18 mouse cellular contexts compared by ENCODE assay signal in the genomic region with DNA sequence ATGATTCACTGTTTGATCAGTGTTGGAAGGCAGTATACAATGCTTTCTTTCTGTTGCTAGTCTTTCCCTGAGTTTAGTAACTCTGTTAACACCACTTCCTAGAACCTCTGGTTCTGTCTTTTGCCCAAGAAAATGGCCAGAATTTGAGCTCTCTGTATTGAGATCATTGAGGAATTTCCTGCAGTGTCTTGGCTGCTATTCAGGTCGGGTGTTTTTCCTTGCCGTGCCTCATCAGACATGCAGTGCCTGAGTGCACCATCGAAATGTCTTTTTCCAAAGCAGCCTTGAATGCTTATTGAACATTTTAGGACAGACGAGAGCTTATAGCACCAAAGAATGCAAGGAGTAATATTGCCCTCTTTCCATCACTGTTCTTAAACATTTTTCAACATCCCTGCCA.
DNase-seq lines count a peak whose midpoint lies in the region; ATAC-seq and TF ChIP-seq lines count a peak whose summit lies in the region.
"Had no signal": no experiment of that assay in that cellular context is flagged by ENCODE, and none has a peak within 500 bp of the region (broad histone marks: within the 10 kb centered on the region; RNA-seq: fewer than 3 reads in every experiment).

No protein-coding gene starts in this region.

- no peaks in the 10 kb centered on the region for H3K79me2 ChIP-seq in heart, adult 2 months (replicated peaks; ENCODE audit: control insufficient read depth, insufficient read depth, low read length)

- ATAC-seq in hindbrain, embryonic 16.5 days: peak; percentile 45; the same call in 1 of the 2 replicates
- ATAC-seq in hindbrain, embryonic 11.5 days (ENCODE audit: low FRiP score): no peak
- no peak for ATAC-seq in neural tube, embryonic 15.5 days (ENCODE audit: low FRiP score)
- ATAC-seq in intestine, embryonic 16.5 days: no peak
- no peak for ATAC-seq in megakaryocyte-erythroid progenitor cell, adult 5-6 weeks (replicated peaks; ENCODE audit: low FRiP score, low TSS enrichment, poor library complexity, severe bottlenecking)
- ATAC-seq: forebrain, postnatal 0 days had no signal

- no peak overlapping the region for H3K9ac ChIP-seq in hindbrain, embryonic 16.5 days (ENCODE audit: low read depth, low read length)
- H3K9ac ChIP-seq in hindbrain, embryonic 11.5 days (ENCODE audit: low read depth, low read length): no peak overlapping the region
- no peak overlapping the region for H3K9ac ChIP-seq in neural tube, embryonic 15.5 days (replicated peaks)
- no peak overlapping the region for H3K9ac ChIP-seq in intestine, embryonic 16.5 days (ENCODE audit: low read depth, low read length)
- no peak overlapping the region for H3K9ac ChIP-seq in heart, adult 2 months (ENCODE audit: low read depth, low read length)
- H3K9ac ChIP-seq: forebrain, postnatal 0 days; lung, embryonic 15.5 days had no signal

- no peaks in the 10 kb centered on the region for H3K4me1 ChIP-seq in hindbrain, embryonic 16.5 days (ENCODE audit: control insufficient read depth, insufficient read depth, low read depth, low read length)
- no peaks in the 10 kb centered on the region for H3K4me1 ChIP-seq in hindbrain, embryonic 11.5 days (replicated peaks; ENCODE audit: control insufficient read depth, insufficient read depth, low read length)
- no peaks in the 10 kb centered on the region for H3K4me1 ChIP-seq in neural tube, embryonic 15.5 days
- no peaks in the 10 kb centered on the region for H3K4me1 ChIP-seq in intestine, embryonic 16.5 days (ENCODE audit: control insufficient read depth, insufficient read depth, low read length)
- H3K4me1 ChIP-seq in heart, adult 2 months (ENCODE audit: control insufficient read depth, insufficient read depth, low read length): no peaks in the 10 kb centered on the region
- H3K4me1 ChIP-seq: lung, embryonic 15.5 days had no signal

- no peaks in the 10 kb centered on the region for H3K27me3 ChIP-seq in hindbrain, embryonic 16.5 days (replicated peaks; ENCODE audit: control insufficient read depth, insufficient read depth, low read length)
- no peaks in the 10 kb centered on the region for H3K27me3 ChIP-seq in hindbrain, embryonic 11.5 days (ENCODE audit: control insufficient read depth, insufficient read depth, low read length)
- no peaks in the 10 kb centered on the region for H3K27me3 ChIP-seq in neural tube, embryonic 15.5 days (replicated peaks)
- no peaks in the 10 kb centered on the region for H3K27me3 ChIP-seq in intestine, embryonic 16.5 days (replicated peaks; ENCODE audit: control insufficient read depth, insufficient read depth, low read length)
- no peaks in the 10 kb centered on the region for H3K27me3 ChIP-seq in heart, adult 2 months (ENCODE audit: control insufficient read depth, insufficient read depth, low read length)
- H3K27me3 ChIP-seq: lung, embryonic 15.5 days; megakaryocyte, embryonic 14.5 days had no signal

- H3K27ac ChIP-seq in hindbrain, embryonic 16.5 days (ENCODE audit: low read depth, low read length): no peak overlapping the region
- H3K27ac ChIP-seq in hindbrain, embryonic 11.5 days (ENCODE audit: low read depth, low read length): no peak overlapping the region
- peak overlapping the region; percentile 43 for H3K27ac ChIP-seq in neural tube, embryonic 15.5 days (replicated peaks)
- no peak overlapping the region for H3K27ac ChIP-seq in intestine, embryonic 16.5 days (ENCODE audit: low read length)
- H3K27ac ChIP-seq in heart, adult 2 months: no peak overlapping the region
- H3K27ac ChIP-seq: lung, embryonic 15.5 days had no signal

- intact Hi-C loops in heart, adult 2 months (cut with DNase I): no loop called here

- H3K4me2 ChIP-seq in hindbrain, embryonic 16.5 days (ENCODE audit: low read length): no peak overlapping the region
- no peak overlapping the region for H3K4me2 ChIP-seq in hindbrain, embryonic 11.5 days (replicated peaks; ENCODE audit: low read depth, low read length)
- H3K4me2 ChIP-seq in neural tube, embryonic 15.5 days: no peak overlapping the region
- no peak overlapping the region for H3K4me2 ChIP-seq in intestine, embryonic 16.5 days (ENCODE audit: low read depth, low read length)
- H3K4me2 ChIP-seq: heart, embryonic 11.5 days; lung, embryonic 15.5 days had no signal

- no peak for TF ChIP-seq POLR2A in heart, adult 2 months (IDR thresholded peaks at IDR 0.05; ENCODE audit: insufficient read depth, low read depth, low read length)

- no peak overlapping the region for H3K4me3 ChIP-seq in hindbrain, embryonic 16.5 days (ENCODE audit: low read length)
- H3K4me3 ChIP-seq in hindbrain, embryonic 11.5 days (ENCODE audit: low read depth, low read length): no peak overlapping the region
- H3K4me3 ChIP-seq in neural tube, embryonic 15.5 days (replicated peaks): no peak overlapping the region
- no peak overlapping the region for H3K4me3 ChIP-seq in intestine, embryonic 16.5 days (ENCODE audit: low read length)
- H3K4me3 ChIP-seq in heart, adult 2 months: no peak overlapping the region
- H3K4me3 ChIP-seq: lung, embryonic 15.5 days; megakaryocyte, embryonic 14.5 days had no signal

- no peak for DNase-seq in hindbrain, embryonic 11.5 days (ENCODE audit: low spot score)
- DNase-seq in neural tube, embryonic 10.5 days (ENCODE audit: extremely low spot score, low spot score): no peak
- DNase-seq in cerebellum, adult 9-10 months: peak; percentile 36
- DNase-seq in heart, adult 2 months: no peak
- DNase-seq: adrenal gland, postnatal 10 days; forebrain, postnatal 0 days; gastrocnemius, postnatal 36 days; layer of hippocampus, adult 9-11 months; right cerebral cortex, adult 18-20 months; thymus, adult 2 months had no signal

- no peak for TF ChIP-seq EP300 in heart, adult 2 months (IDR thresholded peaks at IDR 0.05; ENCODE audit: insufficient read depth, low read depth, low read length)

- no peak for TF ChIP-seq CTCF in heart, adult 2 months (IDR thresholded peaks at IDR 0.05)

- H3K36me3 ChIP-seq in hindbrain, embryonic 16.5 days (ENCODE audit: control insufficient read depth, insufficient read depth, low read length): no peaks in the 10 kb centered on the region
- H3K36me3 ChIP-seq in hindbrain, embryonic 11.5 days (ENCODE audit: control insufficient read depth, insufficient read depth, low read length): no peaks in the 10 kb centered on the region
- H3K36me3 ChIP-seq in neural tube, embryonic 15.5 days: no peaks in the 10 kb centered on the region; the same call in 1 of the 2 replicates
- H3K36me3 ChIP-seq in intestine, embryonic 16.5 days (ENCODE audit: control insufficient read depth, insufficient read depth, low read length): no peaks in the 10 kb centered on the region
- H3K36me3 ChIP-seq in heart, adult 2 months (ENCODE audit: control insufficient read depth, insufficient read depth, low read length): no peaks in the 10 kb centered on the region
- H3K36me3 ChIP-seq: lung, embryonic 15.5 days had no signal

- H3K9me3 ChIP-seq in hindbrain, embryonic 16.5 days (ENCODE audit: control insufficient read depth, low read length): no peaks in the 10 kb centered on the region; the same call in 1 of the 2 replicates
- H3K9me3 ChIP-seq in hindbrain, embryonic 11.5 days (ENCODE audit: control insufficient read depth, low read length): no peaks in the 10 kb centered on the region
- no peaks in the 10 kb centered on the region for H3K9me3 ChIP-seq in neural tube, embryonic 15.5 days (replicated peaks)
- H3K9me3 ChIP-seq in intestine, embryonic 16.5 days (ENCODE audit: control insufficient read depth, low read length): no peaks in the 10 kb centered on the region
- H3K9me3 ChIP-seq: G1E; lung, embryonic 15.5 days; megakaryocyte, embryonic 14.5 days had no signal

- WGBS in hindbrain, embryonic 16.5 days: 30% methylated on average over 4 of the region's 4 CpGs
- WGBS in hindbrain, embryonic 11.5 days: 72% methylated on average over 4 of the region's 4 CpGs
- 44% methylated on average over 4 of the region's 4 CpGs for WGBS in neural tube, embryonic 15.5 days
- 77% methylated on average over 4 of the region's 4 CpGs for whole genome bisulfite sequencing in intestine, embryonic 16.5 days
- WGBS in heart, adult 2 months: 37% methylated on average over 4 of the region's 4 CpGs
